Mouse (Mus musculus): ENCODE measurements at regions not wholly inside any gene's neighbourhood (a gene's known extent, or its start where the extent isn't known, plus 50 kb on each side); places are given as distances from the start of the nearest gene placed in this dataset.

- TF ChIP-seq CTCF (IDR thresholded peaks at IDR 0.05; ENCODE audit: low read depth, low read length), result no peak
- TF ChIP-seq GATA2 (IDR thresholded peaks at IDR 0.05; ENCODE audit: borderline replicate concordance, low read depth, low read length), result no peak
- no peak for TF ChIP-seq GATA1 (IDR thresholded peaks at IDR 0.05; ENCODE audit: borderline replicate concordance, low read length)
Measured at GRCm38 (mm10) chr9:41668741-41669140, 455.4 kb downstream of the Sorl1 start.

All from G1E (cell line).